7 mouse cellular contexts compared by ENCODE assay signal in genomic region chr4:48540576-48541111, GRCm38 (mm10). TPM values are rescaled to one million over a fixed set of nuclear protein-coding genes. Genes with fewer than 3 reads are reported as not detected.
DNase-seq lines count a peak whose midpoint lies in the region; ATAC-seq and TF ChIP-seq lines count a peak whose summit lies in the region.

No protein-coding gene starts in this region.

- TF ChIP-seq POLR2A in small intestine, adult 2 months (IDR thresholded peaks at IDR 0.05; ENCODE audit: low read depth, low read length) = no peak

- peak overlapping the region; percentile 74 for H3K4me3 ChIP-seq in intestine, embryonic 16.5 days (ENCODE audit: low read length)
- peak overlapping the region; percentile 69 for H3K4me3 ChIP-seq in small intestine, adult 2 months (ENCODE audit: low read depth, low read length)

- peak; percentile 82 for ATAC-seq in intestine, embryonic 16.5 days

- H3K27ac ChIP-seq in intestine, embryonic 16.5 days (ENCODE audit: low read length) = peak overlapping the region; percentile 77
- H3K27ac ChIP-seq in small intestine, adult 2 months (ENCODE audit: insufficient read depth, low read depth, low read length) = no peak overlapping the region

- no peaks in the 10 kb centered on the region for H3K9me3 ChIP-seq in intestine, embryonic 16.5 days (ENCODE audit: control insufficient read depth, low read length)

- no peak for TF ChIP-seq CTCF in small intestine, adult 2 months (IDR thresholded peaks at IDR 0.05; ENCODE audit: extremely low read depth, insufficient read length, insufficient replicate concordance, low read depth, low read length)

- under 1% methylated on average over 48 of the region's 50 CpGs for WGBS in intestine, embryonic 16.5 days
- WGBS in small intestine, adult 2 months = under 1% methylated on average over 50 of the region's 50 CpGs

- peak overlapping the region; percentile 92 for H3K9ac ChIP-seq in intestine, embryonic 16.5 days (ENCODE audit: low read depth, low read length)

- peaks cover 16% of the 10 kb centered on the region for H3K4me1 ChIP-seq in intestine, embryonic 16.5 days (ENCODE audit: control insufficient read depth, insufficient read depth, low read length)
- H3K4me1 ChIP-seq in small intestine, adult 2 months (ENCODE audit: control insufficient read depth, insufficient read depth, insufficient read length, low read length) = peaks cover 2% of the 10 kb centered on the region; the same call in 1 of the 2 replicates

- H3K4me2 ChIP-seq in intestine, embryonic 16.5 days (ENCODE audit: low read depth, low read length) = peak overlapping the region; percentile 86

- peak; percentile 75 for DNase-seq in 3134 (ENCODE audit: extremely low read depth, insufficient read length, low spot score)
- DNase-seq in B cell, adult 2 months = peak; percentile 6 to 14
- DNase-seq in cerebellum, adult 9-11 months = peak; percentile 52
- DNase-seq in gastrocnemius, postnatal 25 days = peak; percentile 12
- peak; percentile 49 to 72 for DNase-seq in lung, postnatal 4 days

- H3K27me3 ChIP-seq in intestine, embryonic 16.5 days (replicated peaks; ENCODE audit: control insufficient read depth, insufficient read depth, low read length) = no peaks in the 10 kb centered on the region
- H3K27me3 ChIP-seq in small intestine, adult 2 months (ENCODE audit: control insufficient read depth, insufficient read depth, low read length) = no peaks in the 10 kb centered on the region; the same call in 1 of the 2 replicates

- no peaks in the 10 kb centered on the region for H3K36me3 ChIP-seq in intestine, embryonic 16.5 days (ENCODE audit: control insufficient read depth, insufficient read depth, low read length)
- no peaks in the 10 kb centered on the region for H3K36me3 ChIP-seq in small intestine, adult 2 months (ENCODE audit: control insufficient read depth, insufficient read depth, low read length)

RNA-seq across cellular contexts. Expression of gene Msantd3, which starts 0.9 kb away (rescaled TPM):
- 10 to 100 TPM; 18.1 to 22.1 TPM for total RNA-seq in gastrocnemius, postnatal 25 days (2021)
- 10.7 and 10.9 TPM in 2 replicates for polyA plus RNA-seq in intestine, embryonic 16.5 days (2015; fragmentation: Nextera tagmentation; extraction: Ambion mirVana)
- polyA plus RNA-seq in small intestine, adult 2 months (2012; rRNA removed) = 0.57 and 0.58 TPM in 2 replicates

RNA-seq across cellular contexts. Expression of gene Tmeff1, which starts 44.3 kb away (rescaled TPM):
- total RNA-seq in gastrocnemius, postnatal 25 days (2021) = 1 to 10 TPM in 1 of 2 experiments, under 1 TPM in 1; 0.20 to 2.3 TPM
- 5.0 and 5.2 TPM in 2 replicates for polyA plus RNA-seq in intestine, embryonic 16.5 days (2015; fragmentation: Nextera tagmentation; extraction: Ambion mirVana)
- 1.8 and 1.9 TPM in 2 replicates for polyA plus RNA-seq in small intestine, adult 2 months (2012; rRNA removed)

Comparison
In these comparisons a context has a peak if more than half of its experiments do, and no peak if none do; other contexts are left out.
1. DNase-seq: peak in every context shown above with its lines; median percentile 75 in 3134; 60 in lung, postnatal 4 days; 52 in cerebellum, adult 9-11 months; 12 in gastrocnemius, postnatal 25 days; 10 in B cell, adult 2 months.